Mouse (Mus musculus) forebrain, embryonic 10.5 days (tissue): ENCODE results near the gene Taf1a. TPM values are rescaled to one million over a fixed set of nuclear protein-coding genes. Genes with fewer than 3 reads are reported as not detected.
"Not testable (repeated sequence)": the region's sequence is repeated elsewhere in the genome, so short reads cannot be mapped to it uniquely, and the experiment has no call there.

ENCODE experiments used
- DNase-seq: peaks from one replicate; pipeline ENCODE4 v3.0.0-alpha.2; 2017; ENCODE audit warnings: low spot score; ENCODE audit errors: extremely low spot score
- H3K27ac ChIP-seq: fragments of 300-500 bp; sonication (generic); 2 replicates; pipeline ENCODE4 v1.5.1; 2016; ENCODE audit warnings: mild to moderate bottlenecking
- H3K27me3 ChIP-seq: fragments of 300-500 bp; sonication (generic); 2 replicates; pipeline ENCODE4 v1.6.1; 2016; ENCODE audit warnings: mild to moderate bottlenecking; ENCODE audit not compliant: poor library complexity, severe bottlenecking
- H3K36me3 ChIP-seq: fragments of 300-500 bp; sonication (generic); replicated peaks from 2 replicates; pipeline ENCODE4 v1.6.1; 2016; ENCODE audit warnings: mild to moderate bottlenecking, moderate library complexity
- H3K4me1 ChIP-seq: fragments of 300-500 bp; sonication (generic); 2 replicates; pipeline ENCODE4 v1.6.1; 2016
- H3K4me3 ChIP-seq: fragments of 300-500 bp; sonication (generic); 2 replicates; pipeline ENCODE4 v1.5.1; 2016; ENCODE audit warnings: mild to moderate bottlenecking, moderate library complexity
- H3K9me3 ChIP-seq: fragments of 300-500 bp; sonication (generic); 2 replicates; pipeline ENCODE4 v1.6.1; 2016; ENCODE audit warnings: mild to moderate bottlenecking, moderate library complexity
- WGBS: fragments of 180-500 bp; shearing (Covaris S2); methylation state at CpG from one replicate; pipeline ENCODE4 v1.1.7; 2016; 5-methylcytosine and 5-hydroxymethylcytosine counted together
- polyA plus RNA-seq: library from polyadenylated mRNA; unstranded; fragments of >200 nt; fragmentation: Nextera tagmentation; extraction: Ambion mirVana; gene quantifications from 2 replicates; pipeline ENCODE4 v1.2.1, GENCODE M21; 2016

Gene Taf1a
- polyA plus RNA-seq, 1 experiment from 2014 or later, result 22.1 TPM

- WGBS, result under 1% methylated on average over 43 of the region's 51 CpGs
- Histone ChIP-seq H3K36me3 (peaks cover 13% of the 10 kb centered on the region), H3K9me3 (0 out of 2 replicates have a peak, but pooled peaks cover under 1% of the 10 kb centered on the region), H3K4me3 (peak within 1 kb of the TSS; percentile 96), H3K4me1 (peaks cover 23% of the 10 kb centered on the region), H3K27me3 (no peaks in the 10 kb centered on the region), H3K27ac (peak within 1 kb of the TSS; percentile 88)
- peak; percentile 92 for DNase-seq
Observed at GRCm38 (mm10) chr1:183369427-183370014, 19.3 kb upstream of the Taf1a start, which contains the start of gene Mia3. Mia3 (minus strand) TSS chr1:183369553.

GRCm38 (mm10) chr1:183374728-183375127, 14.1 kb upstream of the Taf1a start:
- DNase-seq, result no peak
- Histone ChIP-seq H3K9me3 (peaks cover 6% of the 10 kb centered on the region), H3K27me3 (no peaks in the 10 kb centered on the region), H3K36me3 (no peaks in the 10 kb centered on the region), H3K27ac (no peak overlapping the region), H3K4me3 (no peak overlapping the region), H3K4me1 (peaks cover 7% of the 10 kb centered on the region)
- 77% methylated on average over 5 of the region's 5 CpGs for WGBS

- Histone ChIP-seq H3K9me3 (peaks cover 6% of the 10 kb centered on the region), H3K4me1 (no peaks in the 10 kb centered on the region), H3K27me3 (no peaks in the 10 kb centered on the region), H3K27ac (no peak overlapping the region), H3K36me3 (no peaks in the 10 kb centered on the region), H3K4me3 (no peak overlapping the region)
- no peak for DNase-seq
- WGBS, result 78% methylated on average over 4 of the region's 4 CpGs
Observed at GRCm38 (mm10) chr1:183377045-183377444, 11.7 kb upstream of the Taf1a start.

GRCm38 (mm10) chr1:183378321-183378941, 10.3 kb upstream of the Taf1a start:
- Histone ChIP-seq H3K4me1 (no peaks in the 10 kb centered on the region), H3K4me3 (no peak overlapping the region), H3K9me3 (peaks cover 6% of the 10 kb centered on the region), H3K27ac (no peak overlapping the region), H3K36me3 (no peaks in the 10 kb centered on the region), H3K27me3 (peaks cover 5% of the 10 kb centered on the region)
- DNase-seq, result no peak
- WGBS, result 88% methylated on average over 10 of the region's 10 CpGs

GRCm38 (mm10) chr1:183379376-183379775, 9.4 kb upstream of the Taf1a start:
- 93% methylated on average over 3 of the region's 3 CpGs for WGBS
- not testable (repeated sequence) for DNase-seq, H3K27me3 ChIP-seq, H3K9me3 ChIP-seq, H3K36me3 ChIP-seq, H3K4me1 ChIP-seq, H3K4me3 ChIP-seq, H3K27ac ChIP-seq

- Histone ChIP-seq H3K27ac (no peak overlapping the region), H3K27me3 (peaks cover 20% of the 10 kb centered on the region), H3K9me3 (no peaks in the 10 kb centered on the region), H3K36me3 (no peaks in the 10 kb centered on the region), H3K4me1 (no peaks in the 10 kb centered on the region), H3K4me3 (no peak overlapping the region)
- no peak for DNase-seq
- 92% methylated on average over 5 of the region's 5 CpGs for WGBS
Observed at GRCm38 (mm10) chr1:183381816-183382215, 7.0 kb upstream of the Taf1a start.

GRCm38 (mm10) chr1:183382621-183383020, 6.2 kb upstream of the Taf1a start:
- DNase-seq, result no peak
- no peaks in the 10 kb centered on the region for H3K9me3 ChIP-seq
- no peaks in the 10 kb centered on the region for H3K36me3 ChIP-seq
- H3K4me1 ChIP-seq, result no peaks in the 10 kb centered on the region
- H3K27ac ChIP-seq, result no peak overlapping the region
- no peak overlapping the region for H3K4me3 ChIP-seq
- WGBS, result 85% methylated on average over 2 of the region's 2 CpGs
- H3K27me3 ChIP-seq, result peaks cover 28% of the 10 kb centered on the region

- 89% methylated on average over 3 of the region's 3 CpGs for WGBS
- H3K4me3 ChIP-seq, DNase-seq, H3K9me3 ChIP-seq, H3K27ac ChIP-seq: not testable (repeated sequence)
- H3K27me3 ChIP-seq, result peaks cover 29% of the 10 kb centered on the region
- peaks cover 20% of the 10 kb centered on the region for H3K36me3 ChIP-seq
- H3K4me1 ChIP-seq, result peaks cover 11% of the 10 kb centered on the region
Observed at GRCm38 (mm10) chr1:183387421-183387820, 1.4 kb upstream of the Taf1a start.

GRCm38 (mm10) chr1:183403396-183403795, 14.6 kb downstream of the Taf1a start:
- Histone ChIP-seq H3K36me3 (peaks cover 75% of the 10 kb centered on the region), H3K27me3 (no peaks in the 10 kb centered on the region), H3K27ac (no peak overlapping the region), H3K9me3 (no peaks in the 10 kb centered on the region), H3K4me1 (no peaks in the 10 kb centered on the region), H3K4me3 (no peak overlapping the region)
- no peak for DNase-seq
- WGBS, result 90% methylated on average over 3 of the region's 3 CpGs

- no peak for DNase-seq
- H3K36me3 ChIP-seq, result peaks cover 34% of the 10 kb centered on the region
- H3K4me1 ChIP-seq, result no peaks in the 10 kb centered on the region
- no peak overlapping the region for H3K27ac ChIP-seq
- H3K4me3 ChIP-seq, result no peak overlapping the region
- no peaks in the 10 kb centered on the region for H3K9me3 ChIP-seq
- 90% methylated on average over 15 of the region's 15 CpGs for WGBS
- no peaks in the 10 kb centered on the region for H3K27me3 ChIP-seq
Observed at GRCm38 (mm10) chr1:183414081-183414727, 25.4 kb downstream of the Taf1a start.

GRCm38 (mm10) chr1:183417873-183418272, 29.1 kb downstream of the Taf1a start, which contains the start of gene Hhipl2:
Hhipl2 (plus strand) TSS chr1:183418215.
- 86% methylated on average over 12 of the region's 12 CpGs for WGBS
- Histone ChIP-seq H3K4me3 (no peak within 1 kb of the TSS), H3K36me3 (peaks cover 3% of the 10 kb centered on the region; the same call in 1 of the 2 replicates), H3K27ac (no peak within 1 kb of the TSS), H3K4me1 (no peaks in the 10 kb centered on the region), H3K27me3 (no peaks in the 10 kb centered on the region), H3K9me3 (no peaks in the 10 kb centered on the region)
- no peak for DNase-seq

GRCm38 (mm10) chr1:183419741-183420140, 31.0 kb downstream of the Taf1a start:
- H3K27me3 ChIP-seq, result no peaks in the 10 kb centered on the region
- DNase-seq, result no peak
- no peaks in the 10 kb centered on the region for H3K36me3 ChIP-seq
- no peaks in the 10 kb centered on the region for H3K4me1 ChIP-seq
- WGBS, result 90% methylated on average over 7 of the region's 7 CpGs
- H3K4me3 ChIP-seq, result no peak overlapping the region
- no peak overlapping the region for H3K27ac ChIP-seq
- no peaks in the 10 kb centered on the region for H3K9me3 ChIP-seq

- WGBS, result 92% methylated on average over 10 of the region's 10 CpGs
- H3K36me3 ChIP-seq, result no peaks in the 10 kb centered on the region
- no peak for DNase-seq
Observed at GRCm38 (mm10) chr1:183420296-183420695, 31.5 kb downstream of the Taf1a start.

More at GRCm38 (mm10) chr1:183420296-183420695, 31.5 kb downstream of the Taf1a start:
- H3K27me3 ChIP-seq, result no peaks in the 10 kb centered on the region
- H3K4me3 ChIP-seq, result no peak overlapping the region
- no peaks in the 10 kb centered on the region for H3K4me1 ChIP-seq
- H3K27ac ChIP-seq, result no peak overlapping the region
- H3K9me3 ChIP-seq, result no peaks in the 10 kb centered on the region
